Mouse (Mus musculus) layer of hippocampus, adult 8-10 months (tissue): ENCODE measurements at regions not wholly inside any gene's neighbourhood (a gene's known extent, or its start where the extent isn't known, plus 50 kb on each side); places are given as distances from the start of the nearest gene placed in this dataset.

Experiments used
- DNase-seq, 2 experiments: peaks; one replicate each; pipeline ENCODE4 v3.0.0; 2022; ENCODE audit warnings: low spot score in 2 of 2

- DNase-seq, result no peak
Observed at GRCm38 (mm10) chr4:45591405-45592315, 59.4 kb upstream of the Shb start.

- no peak for DNase-seq
Observed at GRCm38 (mm10) chr4:45590836-45591235, 58.6 kb upstream of the Shb start.

- no peak for DNase-seq
Observed at GRCm38 (mm10) chr4:45588322-45588721, 56.1 kb upstream of the Shb start.

GRCm38 (mm10) chr4:45587202-45587601 is 54.9 kb upstream of the Shb start:
- DNase-seq, result no peak

- no peak for DNase-seq
Observed at GRCm38 (mm10) chr4:45586310-45586709, 54.0 kb upstream of the Shb start.

GRCm38 (mm10) chr4:45585188-45585820 is 53.0 kb upstream of the Shb start:
- no peak for DNase-seq

GRCm38 (mm10) chr4:45583966-45584365 is 51.7 kb upstream of the Shb start:
- DNase-seq, result no peak

- DNase-seq, result no peak
Observed at GRCm38 (mm10) chr4:45582496-45582895, 50.2 kb upstream of the Shb start.
